ENCODE assay signal across 20 mouse cellular contexts in the genomic region with DNA sequence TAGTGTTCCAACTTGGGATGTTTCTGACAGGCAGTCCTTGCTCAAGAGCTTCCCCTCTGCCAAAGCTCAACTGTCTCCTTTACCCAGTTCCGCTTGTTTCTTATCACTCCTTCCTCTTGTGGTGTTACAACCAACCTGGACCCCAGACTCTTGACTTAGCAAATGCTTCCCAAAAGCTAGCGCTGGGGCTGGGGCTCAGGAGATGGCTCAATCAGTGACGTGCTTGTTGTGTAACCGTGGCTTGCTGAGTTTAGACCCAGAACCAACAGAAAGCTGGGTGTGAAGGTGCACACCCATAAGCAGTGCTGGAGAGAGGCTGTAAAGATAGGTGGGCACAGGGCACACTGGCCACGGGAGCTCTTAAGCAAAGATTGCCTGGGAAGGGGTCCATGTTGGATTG. TPM values are rescaled to one million over a fixed set of nuclear protein-coding genes. Genes with fewer than 3 reads are reported as not detected.
DNase-seq lines count a peak whose midpoint lies in the region; ATAC-seq and TF ChIP-seq lines count a peak whose summit lies in the region.
"Had no signal": no experiment of that assay in that cellular context is flagged by ENCODE, and none has a peak within 500 bp of the region (broad histone marks: within the 10 kb centered on the region; RNA-seq: fewer than 3 reads in every experiment).

No protein-coding gene starts in this region.

- H3K4me2 ChIP-seq in liver, embryonic 16.5 days (ENCODE audit: low read depth, low read length): no peak overlapping the region
- H3K4me2 ChIP-seq in intestine, embryonic 15.5 days (replicated peaks): no peak overlapping the region
- H3K4me2 ChIP-seq: heart, embryonic 12.5 days; hindbrain, embryonic 14.5 days; limb, embryonic 12.5 days; neural tube, embryonic 13.5 days; stomach, embryonic 15.5 days had no signal

- H3K9me3 ChIP-seq in liver, embryonic 16.5 days (replicated peaks; ENCODE audit: control insufficient read depth, low read length): no peaks in the 10 kb centered on the region
- H3K9me3 ChIP-seq in intestine, embryonic 15.5 days: no peaks in the 10 kb centered on the region
- H3K9me3 ChIP-seq: heart, embryonic 12.5 days; limb, embryonic 12.5 days; midbrain, embryonic 10.5 days; neural tube, embryonic 13.5 days; stomach, embryonic 15.5 days had no signal

- H3K4me3 ChIP-seq in bone marrow, adult 2 months (replicated peaks; ENCODE audit: control insufficient read depth, low read depth, low read length): peak overlapping the region; percentile 21
- H3K4me3 ChIP-seq in liver, embryonic 16.5 days (ENCODE audit: low read depth, low read length): no peak overlapping the region
- H3K4me3 ChIP-seq in gastrocnemius, adult 2 months: no peak overlapping the region
- no peak overlapping the region for H3K4me3 ChIP-seq in intestine, embryonic 15.5 days (replicated peaks)
- H3K4me3 ChIP-seq: heart, embryonic 12.5 days; limb, embryonic 12.5 days; midbrain, embryonic 10.5 days; neural tube, embryonic 13.5 days; stomach, embryonic 15.5 days had no signal

- 31% methylated on average over 5 of the region's 5 CpGs for WGBS in bone marrow, adult 2 months
- WGBS in liver, embryonic 16.5 days (ENCODE audit: insufficient replicate concordance): 26% methylated on average over 5 of the region's 5 CpGs
- 71% methylated on average over 5 of the region's 5 CpGs for WGBS in intestine, embryonic 15.5 days

- H3K4me1 ChIP-seq in bone marrow, adult 2 months (ENCODE audit: control insufficient read depth, insufficient read depth, low read length): peaks cover 2% of the 10 kb centered on the region
- peaks cover 8% of the 10 kb centered on the region for H3K4me1 ChIP-seq in liver, embryonic 16.5 days (ENCODE audit: control insufficient read depth, low read depth, low read length)
- no peaks in the 10 kb centered on the region for H3K4me1 ChIP-seq in intestine, embryonic 15.5 days (replicated peaks)
- H3K4me1 ChIP-seq: heart, embryonic 12.5 days; limb, embryonic 12.5 days; midbrain, embryonic 10.5 days; neural tube, embryonic 13.5 days; stomach, embryonic 15.5 days had no signal

- H3K27ac ChIP-seq in bone marrow, adult 2 months (ENCODE audit: control insufficient read depth, insufficient read depth, low read depth, low read length, poor library complexity): peak overlapping the region; percentile 88
- H3K27ac ChIP-seq in liver, embryonic 16.5 days (ENCODE audit: low read length): no peak overlapping the region
- H3K27ac ChIP-seq in gastrocnemius, adult 2 months: no peak overlapping the region
- H3K27ac ChIP-seq in intestine, embryonic 15.5 days: no peak overlapping the region
- H3K27ac ChIP-seq: hindbrain, embryonic 14.5 days; kidney, postnatal 0 days; limb, embryonic 12.5 days; midbrain, embryonic 10.5 days; neural tube, embryonic 13.5 days; stomach, embryonic 15.5 days had no signal

- no peak overlapping the region for H3K9ac ChIP-seq in liver, embryonic 16.5 days (ENCODE audit: low read depth, low read length)
- H3K9ac ChIP-seq in intestine, embryonic 15.5 days: no peak overlapping the region
- H3K9ac ChIP-seq: heart, embryonic 12.5 days; hindbrain, embryonic 14.5 days; limb, embryonic 12.5 days; neural tube, embryonic 13.5 days; stomach, embryonic 15.5 days had no signal

- H3K27me3 ChIP-seq in liver, embryonic 16.5 days (ENCODE audit: control insufficient read depth, insufficient read depth, low read depth, low read length): no peaks in the 10 kb centered on the region
- H3K27me3 ChIP-seq in intestine, embryonic 15.5 days (replicated peaks): no peaks in the 10 kb centered on the region
- H3K27me3 ChIP-seq: CH12.LX; heart, embryonic 12.5 days; limb, embryonic 12.5 days; neural tube, embryonic 13.5 days; stomach, embryonic 15.5 days had no signal

- TF ChIP-seq POLR2A in bone marrow, adult 2 months (IDR thresholded peaks at IDR 0.05; ENCODE audit: borderline replicate concordance, control insufficient read depth, low read depth, low read length): no peak

- intact Hi-C loops in gastrocnemius, adult 2 months (cut with DNase I): no loop called here

- H3K36me3 ChIP-seq in liver, embryonic 16.5 days (ENCODE audit: control insufficient read depth, insufficient read depth): no peaks in the 10 kb centered on the region
- H3K36me3 ChIP-seq in intestine, embryonic 15.5 days: no peaks in the 10 kb centered on the region
- H3K36me3 ChIP-seq: heart, embryonic 12.5 days; limb, embryonic 12.5 days; midbrain, embryonic 10.5 days; stomach, embryonic 15.5 days had no signal

- peak; percentile 61; the same call in 1 of the 2 replicates for ATAC-seq in liver, embryonic 16.5 days (ENCODE audit: low read depth)
- peak; percentile 90 for ATAC-seq in neutrophil, adult 5-6 weeks (ENCODE audit: extremely low read depth, insufficient number of reproducible peaks, low FRiP score, poor library complexity, severe bottlenecking)
- no peak for ATAC-seq in intestine, embryonic 15.5 days
- ATAC-seq: intestine, postnatal 0 days had no signal

- TF ChIP-seq CTCF in bone marrow, adult 2 months (IDR thresholded peaks at IDR 0.05; ENCODE audit: control insufficient read depth, insufficient read depth, low read length): no peak
- TF ChIP-seq CTCF in gastrocnemius, adult 2 months (IDR thresholded peaks at IDR 0.05): no peak

- DNase-seq in lung, adult 18-20 months: peak; percentile 9 to 13
- no peak for DNase-seq in lung, postnatal 10 days
- DNase-seq in gastrocnemius, adult 2 months: no peak
- DNase-seq in adrenal gland, postnatal 10 days: no peak
- DNase-seq: cerebellum, postnatal 10 days; right cerebral cortex, postnatal 14 days; thymus, adult 2 months had no signal

RNA-seq across cellular contexts. Expression of a gene that starts 23.7 kb away (rescaled TPM):
- polyA plus RNA-seq in bone marrow, adult 2 months (2011; ENCODE audit: insufficient read depth, insufficient read length, low replicate concordance, missing spikeins): 4.4 and 6.2 TPM in 2 replicates
- 2.6 and 3.0 TPM in 2 replicates for polyA plus RNA-seq in liver, embryonic 16.5 days (2015; fragmentation: Nextera tagmentation; extraction: Ambion mirVana)
- total RNA-seq in neutrophil, adult 5-6 weeks (2017): 24.8 and 25.7 TPM in 2 replicates
- total RNA-seq in gastrocnemius, adult 2 months (2021): 10 to 100 TPM; 14.1 to 15.3 TPM
- 10 to 100 TPM; 26.5 to 32.7 TPM for total RNA-seq in adrenal gland, postnatal 10 days (2021)
- polyA plus RNA-seq in intestine, embryonic 15.5 days (2015; fragmentation: Nextera tagmentation; extraction: Ambion mirVana): 4.4 and 5.2 TPM in 2 replicates

RNA-seq across cellular contexts. Expression of a gene that starts 23.8 kb away (rescaled TPM):
- polyA plus RNA-seq in bone marrow, adult 2 months (2011; ENCODE audit: insufficient read depth, insufficient read length, low replicate concordance, missing spikeins): 12.9 and 26.6 TPM in 2 replicates
- polyA plus RNA-seq in liver, embryonic 16.5 days (2015; fragmentation: Nextera tagmentation; extraction: Ambion mirVana): 12.3 and 13.4 TPM in 2 replicates
- 15.7 and 21.9 TPM in 2 replicates for total RNA-seq in neutrophil, adult 5-6 weeks (2017)
- total RNA-seq in gastrocnemius, adult 2 months (2021): 1 to 10 TPM; 3.1 to 5.0 TPM
- 10 to 100 TPM; 38.9 to 49.6 TPM for total RNA-seq in adrenal gland, postnatal 10 days (2021)
- polyA plus RNA-seq in intestine, embryonic 15.5 days (2015; fragmentation: Nextera tagmentation; extraction: Ambion mirVana): 25.4 and 25.9 TPM in 2 replicates

Comparison
In these comparisons a context has a peak if more than half of its experiments do, and no peak if none do; other contexts are left out.
1. DNase-seq: peak in lung, adult 18-20 months (2 of 2); none in lung, postnatal 10 days (single experiment), gastrocnemius, adult 2 months (single experiment) and adrenal gland, postnatal 10 days (single experiment).